Mouse (Mus musculus): ENCODE data around the gene Myo1f. TPM values are rescaled to one million over a fixed set of nuclear protein-coding genes. Genes with fewer than 3 reads are reported as not detected.

Myo1f gene
- polyA plus RNA-seq, 1 experiment from 2014 or later, result 1.7 TPM

DNA sequence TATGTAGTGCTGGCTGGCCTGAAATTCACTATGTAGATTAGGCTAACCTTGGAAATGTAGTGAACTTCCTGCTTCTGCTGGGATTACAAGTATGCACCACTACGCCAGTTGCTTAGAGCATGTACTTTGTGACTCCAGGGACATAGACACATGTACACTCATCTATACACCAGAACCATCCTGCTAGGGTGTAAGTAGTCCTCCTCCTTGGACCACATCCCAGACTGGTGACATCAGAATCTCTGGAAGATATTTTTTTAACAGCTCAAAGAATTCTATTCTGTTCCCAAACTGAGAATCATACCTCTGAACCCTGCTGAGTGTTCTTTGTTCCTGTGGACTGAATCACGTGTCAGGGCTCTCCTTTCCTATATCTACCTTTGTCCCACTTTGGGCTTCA lies 81.5 kb downstream of the Myo1f start:
- Histone ChIP-seq H3K9me3 (replicated peaks) (no peaks in the 10 kb centered on the region), H3K4me3 (no peak overlapping the region), H3K4me1 (no peaks in the 10 kb centered on the region), H3K27me3 (ENCODE audit: low read depth, poor library complexity, severe bottlenecking) (no peaks in the 10 kb centered on the region), H3K36me3 (peaks cover 78% of the 10 kb centered on the region), H3K27ac (replicated peaks) (no peak overlapping the region)
- DNase-seq (ENCODE audit: low spot score), result no peak
- 92% methylated on average over 2 of the region's 2 CpGs for WGBS

DNA sequence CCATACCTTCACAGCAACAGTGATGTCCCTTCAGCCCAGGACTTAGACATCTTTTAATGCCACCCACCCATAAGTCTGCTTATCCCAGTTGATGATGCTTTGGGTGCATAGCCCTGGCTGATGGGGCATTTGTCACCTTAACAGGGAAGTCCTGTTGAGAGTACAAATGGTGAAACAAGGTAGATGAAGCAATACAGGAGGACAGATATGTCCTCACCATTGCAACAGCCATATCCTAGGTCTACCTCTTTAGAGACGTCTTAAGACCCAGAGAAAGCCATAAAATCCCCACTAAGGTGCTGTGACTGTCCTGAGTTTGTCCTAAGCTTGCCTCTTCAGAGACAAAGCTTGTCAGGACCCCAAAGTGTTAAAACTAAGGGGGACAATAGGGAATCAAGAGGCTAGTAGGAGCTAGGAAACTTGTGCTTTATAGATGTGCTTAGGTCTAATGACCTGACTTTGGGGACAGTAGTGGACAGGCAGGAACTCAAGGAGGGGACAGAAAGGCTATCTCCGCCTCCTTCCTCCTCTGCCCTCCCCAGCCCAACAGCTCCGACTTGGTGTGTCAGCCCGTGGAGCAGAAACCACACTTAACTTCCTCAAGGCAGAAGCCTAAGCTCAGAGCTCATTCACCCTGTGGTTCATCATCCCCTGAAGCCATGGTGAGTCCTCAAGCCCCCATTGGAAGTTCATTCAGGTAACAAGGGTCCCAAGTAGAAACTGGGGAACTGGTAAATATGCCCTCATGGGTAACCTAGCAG lies 82.2 kb downstream of the Myo1f start, which contains the start of gene Pram1:
Gene Pram1 (plus strand): TSS at position 541 of the 761 bp plus-strand sequence.
- no peaks in the 10 kb centered on the region for H3K27me3 ChIP-seq (ENCODE audit: low read depth, poor library complexity, severe bottlenecking)
- 91% methylated on average over 4 of the region's 4 CpGs for WGBS
- DNase-seq (ENCODE audit: low spot score), result no peak
- H3K4me1 ChIP-seq, result no peaks in the 10 kb centered on the region
- no peaks in the 10 kb centered on the region for H3K9me3 ChIP-seq (replicated peaks)
- H3K36me3 ChIP-seq, result peaks cover 81% of the 10 kb centered on the region
- H3K27ac ChIP-seq (replicated peaks), result no peak within 1 kb of the TSS
- no peak within 1 kb of the TSS for H3K4me3 ChIP-seq

- Histone ChIP-seq H3K36me3 (peaks cover 84% of the 10 kb centered on the region), H3K4me1 (no peaks in the 10 kb centered on the region), H3K4me3 (no peak overlapping the region), H3K27me3 (ENCODE audit: low read depth, poor library complexity, severe bottlenecking) (no peaks in the 10 kb centered on the region), H3K27ac (replicated peaks) (no peak overlapping the region), H3K9me3 (replicated peaks) (no peaks in the 10 kb centered on the region)
- no peak for DNase-seq (ENCODE audit: low spot score)
- 73% methylated on average over 6 of the region's 6 CpGs for WGBS
These were observed 84.2 kb downstream of the Myo1f start for GRCm38 (mm10) chr17:33639743-33640142.

DNA sequence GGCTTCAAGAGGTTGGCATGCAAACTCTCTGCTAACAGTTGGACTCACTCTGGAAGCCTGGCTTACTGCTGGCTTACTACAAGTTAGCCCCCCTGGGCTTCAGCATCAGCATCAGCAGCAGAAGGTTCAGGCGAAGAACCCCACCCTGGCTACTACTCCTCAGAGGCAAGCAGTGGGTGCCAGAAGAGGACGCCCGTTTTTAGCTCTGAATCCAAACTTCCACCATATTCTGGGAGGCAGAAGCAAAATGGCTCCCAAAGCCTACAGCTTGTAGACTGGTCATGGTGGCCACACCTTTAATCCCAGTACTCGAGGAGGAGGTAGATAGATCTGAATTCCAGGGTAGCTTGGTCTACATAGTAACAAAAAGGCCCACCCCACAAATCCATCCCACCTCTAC lies 88.6 kb downstream of the Myo1f start:
- Histone ChIP-seq H3K9me3 (replicated peaks) (no peaks in the 10 kb centered on the region), H3K27me3 (ENCODE audit: low read depth, poor library complexity, severe bottlenecking) (no peaks in the 10 kb centered on the region), H3K27ac (replicated peaks) (no peak overlapping the region), H3K36me3 (peaks cover 93% of the 10 kb centered on the region), H3K4me3 (no peak overlapping the region), H3K4me1 (no peaks in the 10 kb centered on the region)
- no peak for DNase-seq (ENCODE audit: low spot score)
- 95% methylated on average over 4 of the region's 4 CpGs for WGBS

GRCm38 (mm10) chr17:33645073-33645472 lies 89.6 kb downstream of the Myo1f start:
- Histone ChIP-seq H3K27ac (replicated peaks) (no peak overlapping the region), H3K9me3 (replicated peaks) (no peaks in the 10 kb centered on the region), H3K27me3 (ENCODE audit: low read depth, poor library complexity, severe bottlenecking) (no peaks in the 10 kb centered on the region), H3K4me1 (no peaks in the 10 kb centered on the region), H3K4me3 (no peak overlapping the region), H3K36me3 (peaks cover 96% of the 10 kb centered on the region)
- no peak for DNase-seq (ENCODE audit: low spot score)
- WGBS, result 96% methylated on average over 8 of the region's 8 CpGs

- 98% methylated on average over 34 of the region's 34 CpGs for WGBS
These were observed 94.4 kb downstream of the Myo1f start for GRCm38 (mm10) chr17:33649781-33650475.

More at GRCm38 (mm10) chr17:33649781-33650475, 94.4 kb downstream of the Myo1f start:
- H3K4me3 ChIP-seq, result no peak overlapping the region
- DNase-seq (ENCODE audit: low spot score), result no peak
- H3K27me3 ChIP-seq (ENCODE audit: low read depth, poor library complexity, severe bottlenecking), result no peaks in the 10 kb centered on the region
- no peaks in the 10 kb centered on the region for H3K9me3 ChIP-seq (replicated peaks)
- H3K36me3 ChIP-seq, result peaks cover 100% of the 10 kb centered on the region
- H3K4me1 ChIP-seq, result no peaks in the 10 kb centered on the region
- H3K27ac ChIP-seq (replicated peaks), result no peak overlapping the region

Other genes starting within 250 kb of the Myo1f start
- 9.9 and 13.1 TPM in 2 replicates for gene Zfp81, start 196.8 kb upstream of the Myo1f start, polyA plus RNA-seq (2016; fragmentation: Nextera tagmentation; extraction: Ambion mirVana)
- 16.8 and 18.0 TPM in 2 replicates for gene Zfp101, start 161.1 kb upstream of the Myo1f start, polyA plus RNA-seq (2016; fragmentation: Nextera tagmentation; extraction: Ambion mirVana)
- not detected in 2 replicates for gene Actl9, start 122.8 kb upstream of the Myo1f start, polyA plus RNA-seq (2016; fragmentation: Nextera tagmentation; extraction: Ambion mirVana)
- 37.1 and 47.6 TPM in 2 replicates for gene Adamts10, start 31.5 kb upstream of the Myo1f start, polyA plus RNA-seq (2016; fragmentation: Nextera tagmentation; extraction: Ambion mirVana)
- gene Zfp414, start 73.4 kb downstream of the Myo1f start, polyA plus RNA-seq (2016; fragmentation: Nextera tagmentation; extraction: Ambion mirVana), result 54.3 and 67.0 TPM in 2 replicates
- gene Pram1, start 82.3 kb downstream of the Myo1f start, polyA plus RNA-seq (2016; fragmentation: Nextera tagmentation; extraction: Ambion mirVana), result 0.22 and 0.30 TPM in 2 replicates
- 511 and 521 TPM in 2 replicates for gene Hnrnpm, start 131.2 kb downstream of the Myo1f start, polyA plus RNA-seq (2016; fragmentation: Nextera tagmentation; extraction: Ambion mirVana)
- 35.5 and 39.5 TPM in 2 replicates for gene March2, start 163.0 kb downstream of the Myo1f start, polyA plus RNA-seq (2016; fragmentation: Nextera tagmentation; extraction: Ambion mirVana)
- 363 and 422 TPM in 2 replicates for gene Rab11b, start 204.8 kb downstream of the Myo1f start, polyA plus RNA-seq (2016; fragmentation: Nextera tagmentation; extraction: Ambion mirVana)
- gene Angptl4, start 226.1 kb downstream of the Myo1f start, polyA plus RNA-seq (2016; fragmentation: Nextera tagmentation; extraction: Ambion mirVana), result 17.7 and 20.7 TPM in 2 replicates